Mouse (Mus musculus) cerebellum, postnatal 4 days (tissue): ENCODE results near the gene Lypd1.

Source experiments
- DNase-seq, 2 experiments: peaks; one replicate each; pipeline ENCODE4 v3.0.0; 2022; ENCODE audit warnings: low spot score in 2 of 2, mixed read lengths in 1 of 2

Gene Lypd1

DNA sequence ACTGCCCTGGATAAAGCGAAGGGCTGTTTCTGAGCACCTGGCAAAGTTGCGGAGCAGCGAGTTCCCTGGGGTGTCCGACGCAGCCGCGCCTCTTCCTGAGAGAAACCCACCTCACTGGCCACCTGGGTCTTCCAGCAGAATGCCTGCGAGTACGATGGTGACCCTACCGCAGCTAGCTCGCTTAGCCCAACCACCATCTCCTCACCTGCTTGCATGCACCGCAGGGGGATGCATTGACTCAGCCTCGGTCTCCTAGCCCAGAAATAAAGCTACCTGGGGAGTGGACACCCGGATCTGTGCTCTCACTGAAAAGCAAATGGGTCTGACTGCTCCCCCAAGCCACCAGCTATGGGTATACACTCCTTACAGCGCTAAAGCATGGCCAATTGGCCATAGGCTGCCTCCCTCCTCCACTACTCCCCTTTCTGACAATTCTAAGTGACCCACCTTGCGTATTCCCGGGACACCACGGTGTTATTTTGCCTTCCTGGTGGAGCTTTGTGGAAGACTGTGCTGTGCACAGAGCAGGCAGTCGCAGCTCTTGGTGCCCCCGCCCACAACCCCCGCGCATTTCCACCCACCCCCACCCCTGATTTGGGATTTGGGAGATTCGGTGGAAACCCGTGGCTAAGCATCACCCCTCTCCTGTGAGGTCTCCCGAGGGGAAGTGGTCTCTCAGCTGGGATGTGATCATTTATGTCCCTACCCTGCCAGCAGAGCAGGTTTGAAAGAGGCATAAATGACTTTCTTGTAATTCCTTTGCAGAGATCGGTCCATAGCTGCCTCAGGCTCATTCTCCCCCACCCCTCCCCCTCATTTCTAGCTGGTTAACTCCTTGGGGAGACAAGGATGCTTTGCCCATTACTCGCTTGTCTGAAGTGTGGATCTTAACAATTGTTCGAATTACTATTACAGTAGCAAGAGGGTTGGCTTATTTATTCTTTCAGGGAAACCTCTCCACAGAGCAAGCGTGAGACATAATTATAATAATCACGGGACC, at the start of gene Lypd1:
Gene Lypd1, minus strand, starts transcription at position 501 of the 1,000 bp plus-strand sequence.
- no peak for DNase-seq

DNA sequence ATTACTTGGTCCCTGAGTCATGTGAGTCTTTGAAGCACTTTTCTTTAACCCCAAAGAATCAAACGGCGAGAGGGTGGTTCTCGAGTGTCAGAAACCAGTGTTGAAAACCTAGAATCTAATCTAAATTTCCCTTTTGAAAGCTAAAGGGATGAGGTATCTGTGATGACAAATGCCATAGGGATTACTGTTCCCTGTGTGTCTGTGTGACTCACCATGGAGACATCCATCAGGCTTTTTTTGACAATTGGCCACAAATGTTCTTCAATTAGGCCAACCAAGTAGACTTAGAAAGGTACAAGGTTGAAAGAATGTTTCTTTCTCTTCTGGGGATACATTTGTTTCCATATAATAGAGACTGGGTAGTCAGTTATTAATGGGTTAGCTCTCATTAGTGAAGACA, 38.1 kb upstream of the Lypd1 start:
- no peak for DNase-seq

DNA sequence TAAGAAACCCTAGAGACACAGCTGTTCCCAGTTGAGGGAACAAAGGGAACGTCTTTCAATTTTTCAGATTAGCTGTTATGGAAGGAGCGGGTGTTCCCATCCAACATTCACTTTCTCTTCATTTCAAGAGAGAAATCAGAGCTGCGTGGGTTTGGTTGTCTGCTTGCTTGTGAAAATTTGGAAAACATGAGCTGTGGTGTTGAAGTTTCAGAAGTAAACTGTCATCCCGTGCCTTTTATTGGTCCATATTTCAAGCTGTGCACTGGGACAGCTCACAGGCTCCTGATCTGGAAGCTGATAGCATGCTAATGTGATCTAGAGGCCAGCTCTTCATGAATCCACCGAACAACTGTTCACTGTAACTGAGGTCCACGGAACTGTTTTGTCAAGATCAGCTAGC, 36.2 kb upstream of the Lypd1 start:
- DNase-seq = no peak

DNA sequence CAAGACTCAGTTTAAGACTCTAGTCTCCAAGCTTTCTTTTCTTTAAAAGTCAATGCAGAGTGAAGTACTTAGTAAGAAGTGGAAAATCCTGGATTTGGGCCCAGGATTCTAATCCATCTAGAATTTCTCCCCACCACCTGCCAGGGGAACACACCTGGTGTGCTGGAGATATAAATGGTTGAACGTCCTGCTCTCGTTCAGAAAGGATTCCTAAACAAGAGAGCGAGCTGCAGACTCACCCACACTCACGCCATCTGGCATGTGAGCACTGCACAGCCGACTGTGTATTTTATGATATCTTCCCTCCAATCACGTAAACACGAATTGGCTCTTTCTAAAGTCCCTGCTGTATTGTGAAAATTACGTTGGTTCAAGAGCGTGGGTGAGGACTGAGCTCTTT, 32.2 kb upstream of the Lypd1 start:
- DNase-seq = no peak

DNA sequence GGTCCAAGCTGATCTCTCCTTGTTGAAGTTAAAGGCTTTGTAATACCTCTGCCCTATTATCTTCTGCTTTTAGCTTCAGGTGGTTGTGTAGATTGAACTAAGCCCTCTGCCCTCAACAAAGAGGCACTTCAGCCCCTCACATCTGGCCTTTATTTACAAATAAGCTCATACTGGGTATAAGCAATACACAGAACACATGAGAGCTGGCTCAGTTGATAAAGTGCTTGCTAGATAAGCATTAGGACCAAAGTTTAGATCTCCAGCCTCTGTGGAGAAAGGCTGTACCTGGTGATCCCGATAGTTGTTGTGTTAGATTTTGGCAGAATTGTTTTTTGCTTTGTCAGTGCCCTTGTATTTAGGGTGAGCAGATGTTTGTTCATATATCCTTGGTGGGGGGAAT, 30.4 kb upstream of the Lypd1 start:
- DNase-seq = no peak

DNA sequence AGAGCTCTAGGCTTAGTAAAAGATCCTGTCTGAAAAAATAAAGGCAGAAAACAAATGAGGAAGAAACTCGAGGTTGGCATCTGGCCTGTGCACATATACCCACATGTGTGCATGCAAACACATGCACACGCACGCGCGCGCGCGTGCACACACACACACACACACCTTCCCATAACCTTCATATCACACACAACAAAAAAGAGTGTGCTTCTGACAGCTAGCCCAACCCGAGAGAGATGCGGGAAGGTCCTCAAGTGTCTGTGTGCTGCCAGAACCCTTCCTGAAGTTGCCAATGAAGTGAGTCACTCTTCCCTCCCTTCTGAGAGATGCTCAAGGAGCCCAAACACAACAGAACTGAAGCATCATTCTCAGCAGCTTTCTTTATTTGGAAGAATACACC, 12.6 kb upstream of the Lypd1 start:
- no peak for DNase-seq

DNA sequence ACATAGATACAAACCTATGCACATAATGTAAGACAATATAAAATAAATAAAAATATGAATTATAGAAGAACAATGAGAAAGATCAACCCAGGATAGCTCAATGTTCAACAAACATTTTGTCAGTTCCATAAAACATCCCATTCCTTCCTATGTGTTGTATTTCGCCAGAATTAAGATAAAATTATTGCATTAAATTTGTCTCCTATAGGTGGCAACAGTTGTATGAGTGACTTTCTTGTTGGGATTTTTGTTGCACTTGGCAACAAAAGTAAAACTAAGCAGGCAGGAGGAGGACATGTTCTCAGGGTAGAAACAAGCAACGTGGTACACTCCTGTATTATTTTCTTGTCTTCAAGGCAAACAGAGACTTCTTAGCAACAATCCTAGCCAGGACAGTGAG, 10.2 kb upstream of the Lypd1 start:
- no peak for DNase-seq

DNA sequence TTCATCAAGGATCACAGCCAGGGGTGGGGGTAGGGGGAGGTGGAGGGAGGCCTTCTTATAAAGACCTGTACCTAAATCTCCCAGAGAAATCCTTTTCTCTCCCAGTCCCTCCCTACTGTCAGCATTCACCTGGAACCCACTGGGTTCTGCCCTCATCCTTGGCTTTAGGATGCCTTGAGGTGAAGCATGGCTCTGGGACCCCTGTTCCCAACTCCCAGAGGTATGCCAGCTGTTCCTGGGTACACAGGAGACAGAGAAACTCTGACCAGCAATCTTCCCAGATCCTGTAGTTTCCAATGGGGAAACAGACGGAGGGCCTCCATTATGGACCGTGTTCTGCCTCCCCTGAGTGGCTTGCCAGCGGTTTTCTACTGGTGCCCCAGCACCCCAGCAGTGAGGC, 7.8 kb upstream of the Lypd1 start:
- DNase-seq = no peak

DNA sequence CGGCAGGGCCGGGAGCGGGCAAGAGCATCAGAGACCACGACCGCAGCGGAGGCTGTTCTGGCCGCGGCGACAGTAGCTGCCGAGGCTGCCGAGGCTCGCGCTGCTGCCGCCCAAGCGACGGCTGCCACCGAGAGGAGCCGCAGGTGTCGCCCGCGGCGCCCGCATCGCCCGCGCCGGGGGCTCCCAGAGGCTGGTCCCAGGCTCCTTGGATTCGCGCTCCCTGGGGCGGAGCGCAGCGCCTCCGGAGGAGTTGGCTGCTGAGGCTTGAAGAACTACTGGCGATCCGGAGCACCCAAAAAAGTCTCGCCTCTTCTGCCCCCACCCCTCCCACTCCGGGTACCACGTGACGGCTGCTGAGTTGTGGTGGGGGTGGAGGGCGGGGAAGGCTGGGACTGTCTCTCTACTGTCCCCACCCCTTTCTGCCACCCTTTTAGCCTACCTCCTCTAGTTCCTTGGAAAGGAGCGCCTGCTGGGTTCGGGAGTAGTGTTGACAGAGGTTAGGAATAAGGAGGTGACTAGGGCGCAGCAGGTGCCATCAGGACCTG, 928 bp downstream of the Lypd1 start:
- DNase-seq = peak in 1 of 2 experiments; percentile 31

DNA sequence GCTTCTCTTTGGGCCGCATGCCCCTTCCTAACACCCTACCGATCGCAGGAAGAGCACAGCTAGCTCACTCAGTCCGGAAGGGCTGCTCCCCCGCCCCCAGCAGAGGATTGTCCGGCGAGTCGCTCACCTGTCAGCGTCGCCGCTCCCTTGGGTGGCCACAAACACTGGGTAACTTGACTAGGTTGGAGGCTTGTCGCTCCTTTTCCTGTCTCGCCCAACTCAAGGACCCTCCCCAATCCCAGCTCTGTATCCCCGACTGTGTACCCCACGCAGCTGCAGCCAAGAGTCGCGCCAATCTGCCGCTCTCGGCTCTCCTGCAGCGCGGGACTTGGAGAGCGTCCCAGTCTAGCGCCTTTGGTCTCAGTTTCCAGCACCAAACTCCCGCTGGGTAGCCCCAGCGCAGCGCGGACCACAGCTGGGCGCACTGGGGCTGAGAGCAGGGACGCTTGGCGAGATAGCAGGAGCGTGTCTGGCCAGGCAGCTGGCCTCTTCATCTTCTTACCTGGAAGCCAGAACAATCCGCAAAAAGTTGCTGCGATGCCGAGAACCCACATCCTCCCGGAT, 1.5 kb downstream of the Lypd1 start:
- peak; percentile 23 to 36 for DNase-seq

DNA sequence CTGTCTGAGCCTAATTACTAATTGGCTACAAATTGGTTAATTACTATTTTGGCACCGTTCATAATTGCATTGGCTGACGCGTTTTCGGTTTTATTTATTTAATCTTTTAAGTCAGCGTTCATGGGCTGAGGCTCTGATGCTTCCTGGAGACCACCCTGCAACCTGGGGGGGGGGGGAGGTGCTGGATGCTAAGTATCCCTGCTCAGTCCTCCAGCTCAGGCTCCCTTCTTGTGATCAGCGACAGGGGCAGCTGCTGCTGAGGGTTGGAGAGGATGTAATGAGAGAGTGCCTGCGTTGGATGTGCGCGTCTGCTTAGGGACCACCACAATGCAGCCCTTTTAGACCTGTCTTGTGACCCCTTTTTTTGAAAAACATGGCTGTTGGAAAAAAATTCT, 2.0 kb downstream of the Lypd1 start:
- DNase-seq = no peak

DNA sequence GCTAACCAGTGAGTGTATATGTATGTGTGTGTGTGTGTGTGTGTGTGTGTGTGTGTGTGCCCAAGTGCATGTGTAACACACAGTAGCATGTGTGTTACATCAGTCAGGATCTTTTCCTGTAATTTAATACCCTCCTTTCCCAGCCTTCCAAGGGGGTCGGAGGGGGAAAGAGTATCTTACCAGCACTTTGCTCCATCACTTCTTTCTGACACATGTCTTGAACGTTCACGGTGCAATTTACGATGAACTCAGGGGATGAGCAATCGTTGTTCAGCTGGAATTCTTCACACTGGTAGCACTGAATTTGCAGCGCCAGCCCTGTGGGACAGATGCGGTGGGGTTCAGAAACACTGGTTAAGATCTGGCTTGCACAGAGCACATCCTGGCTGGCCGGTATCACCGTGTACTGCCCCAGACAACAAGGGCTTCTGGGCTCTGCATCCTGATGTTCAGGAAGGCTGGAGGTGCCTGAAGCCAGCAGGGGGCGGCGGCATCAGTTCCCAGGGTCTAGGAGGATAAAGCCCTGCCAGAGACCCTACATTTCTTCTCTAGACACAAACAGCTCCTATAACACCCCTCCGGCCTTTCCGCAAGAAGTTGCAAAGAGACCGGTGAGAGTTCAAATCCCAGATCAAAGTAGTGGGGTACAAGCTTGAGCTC, 2.6 kb downstream of the Lypd1 start:
- peak in 1 of 2 experiments; percentile 29 for DNase-seq

DNA sequence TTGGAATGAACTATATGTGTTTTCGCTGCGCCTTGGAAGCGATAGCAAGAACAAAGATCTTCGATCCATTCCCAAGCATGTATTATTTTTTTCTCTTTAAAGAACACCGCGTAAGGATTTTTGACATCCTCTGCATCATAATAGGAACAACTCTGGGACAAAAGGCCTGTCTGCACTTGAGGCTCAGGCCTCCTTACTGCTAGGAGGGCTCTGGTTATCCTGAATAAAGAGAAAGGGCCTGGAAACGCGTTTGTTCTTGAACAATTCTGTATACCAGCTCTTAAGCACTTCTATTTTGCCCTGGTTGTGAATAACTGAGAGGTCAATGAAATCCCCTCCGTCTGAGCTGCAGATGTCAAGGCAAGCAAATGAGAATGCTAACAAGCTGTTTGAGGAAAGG, 19.7 kb downstream of the Lypd1 start:
- no peak for DNase-seq

DNA sequence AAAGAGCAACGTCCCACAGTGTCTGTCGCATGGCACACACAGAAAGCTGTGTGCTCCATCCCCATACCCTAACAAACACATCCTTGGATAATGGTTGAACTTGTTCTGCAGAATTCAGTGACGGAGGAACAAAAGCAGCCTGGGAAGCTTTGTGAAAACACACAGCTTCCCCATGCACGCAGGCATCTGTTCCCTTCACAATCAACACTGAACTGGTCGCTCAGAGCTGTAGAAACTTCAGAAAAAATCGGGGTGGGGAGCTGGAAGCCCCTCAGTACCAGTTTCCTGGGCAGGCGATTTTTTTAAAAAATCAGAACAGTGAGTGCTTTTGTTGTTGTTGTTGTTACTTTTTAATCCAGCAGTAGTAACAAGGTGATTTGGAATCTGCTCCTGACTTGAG, 42.8 kb downstream of the Lypd1 start:
- no peak for DNase-seq

DNA sequence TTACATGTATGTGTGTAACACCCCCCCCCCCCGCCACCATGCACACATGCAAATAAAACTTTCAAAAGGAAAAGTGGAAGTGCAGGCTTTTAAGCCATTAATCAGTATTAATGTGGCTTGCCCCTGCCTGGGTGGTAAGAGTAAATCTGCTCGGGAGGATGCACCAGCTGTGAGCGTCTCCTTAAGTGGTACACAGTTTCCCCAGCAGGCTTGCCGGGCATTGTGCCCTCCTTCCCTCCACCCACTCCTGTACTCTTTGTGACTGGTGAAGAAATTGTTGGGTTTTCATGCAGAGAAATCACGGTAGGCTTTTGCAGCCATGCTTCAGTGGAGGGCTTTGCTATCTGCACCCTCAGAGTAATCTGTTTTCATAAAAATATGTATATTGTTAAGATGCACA, 54.3 kb downstream of the Lypd1 start:
- DNase-seq = no peak

DNA sequence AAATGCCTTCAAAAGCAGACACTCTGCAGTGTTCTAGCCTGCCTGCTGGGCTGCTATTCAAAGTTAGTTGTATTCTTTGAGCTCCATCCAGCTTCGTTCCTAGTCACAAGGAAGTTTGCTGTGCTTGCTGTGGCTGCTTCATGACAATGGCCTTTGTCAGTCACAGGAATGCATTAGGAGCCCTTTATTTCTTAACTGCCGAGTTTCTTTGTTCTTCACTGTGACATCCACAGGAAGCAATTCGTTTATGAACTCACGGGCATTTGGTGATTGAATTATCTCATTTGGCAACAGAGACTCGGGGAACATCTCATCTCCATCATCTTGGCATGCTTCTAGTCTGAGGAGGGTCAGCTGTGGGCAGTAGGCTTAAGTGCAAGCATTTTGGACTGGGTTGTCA, 58.3 kb downstream of the Lypd1 start:
- DNase-seq = no peak

DNA sequence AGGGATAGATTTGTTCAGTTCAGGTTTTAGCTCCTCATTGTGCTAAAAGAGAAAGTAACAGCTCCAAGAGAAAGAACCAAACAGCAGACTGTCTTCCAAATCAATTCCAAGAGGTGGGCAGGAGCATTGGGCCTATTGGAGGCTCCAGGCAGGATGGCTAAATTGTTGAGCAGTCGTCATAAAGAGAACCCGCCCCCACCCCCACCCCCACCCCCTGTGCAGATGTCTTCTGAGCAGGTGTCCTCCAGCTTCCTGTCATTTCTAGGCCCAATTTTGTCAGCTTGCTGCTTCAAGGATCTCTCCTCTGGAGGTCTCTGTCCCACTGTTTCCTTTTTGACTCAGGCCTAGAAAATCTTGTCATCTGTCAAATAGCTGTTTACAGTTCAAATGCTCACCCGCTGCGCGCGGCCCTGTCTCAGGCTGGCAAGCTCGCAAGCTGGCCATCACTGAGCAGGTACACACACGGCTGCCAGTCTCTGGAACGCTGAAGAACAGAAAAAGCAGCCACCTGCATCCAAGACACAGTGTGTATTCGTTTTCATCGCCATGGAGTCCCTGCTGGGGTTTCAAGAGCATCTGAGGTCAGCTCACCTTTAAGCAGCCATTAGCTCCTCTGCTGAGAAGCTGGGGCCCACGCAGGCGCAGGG, 73.0 kb downstream of the Lypd1 start:
- peak in 1 of 2 experiments; percentile 45 for DNase-seq

DNA sequence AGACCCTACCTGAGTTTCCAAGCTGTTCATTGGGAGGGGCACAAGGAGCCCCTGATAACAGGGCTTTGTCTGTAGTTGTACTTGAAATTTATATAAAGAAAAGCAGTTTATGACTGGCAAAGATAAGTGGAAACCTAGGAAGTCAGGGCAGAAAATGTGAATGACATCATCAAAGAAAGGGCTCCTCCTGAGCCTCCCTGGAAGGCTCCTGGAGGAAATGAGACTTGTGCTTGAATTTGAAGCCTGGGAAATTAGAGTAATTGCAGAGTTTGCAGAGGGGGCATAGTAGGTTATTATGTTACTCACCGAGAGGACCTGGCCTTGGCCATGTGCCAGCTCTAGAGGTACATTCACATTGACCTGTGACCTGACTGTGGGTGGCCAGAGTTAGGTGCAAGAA, 75.4 kb downstream of the Lypd1 start:
- DNase-seq = no peak

DNA sequence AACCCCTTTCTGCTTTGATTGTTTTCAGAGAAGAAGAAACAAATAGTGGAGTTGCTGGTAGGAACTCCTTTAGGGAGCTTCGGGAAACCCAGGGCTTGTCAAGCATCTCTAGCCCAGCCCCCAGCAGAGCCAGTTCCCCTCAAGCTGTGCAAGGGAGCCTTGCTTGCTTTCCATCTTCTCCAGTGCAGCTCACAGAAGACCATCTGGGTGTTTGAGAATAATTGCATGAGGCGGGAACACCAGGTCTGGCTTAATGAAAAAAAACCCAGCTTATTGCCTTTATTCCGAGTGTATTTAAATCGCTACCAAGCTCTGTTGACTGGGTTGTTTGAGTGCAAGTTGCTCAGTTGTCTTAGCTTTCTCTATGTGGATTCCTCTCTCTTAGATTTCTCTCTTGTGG, 89.3 kb downstream of the Lypd1 start:
- DNase-seq = no peak

DNA sequence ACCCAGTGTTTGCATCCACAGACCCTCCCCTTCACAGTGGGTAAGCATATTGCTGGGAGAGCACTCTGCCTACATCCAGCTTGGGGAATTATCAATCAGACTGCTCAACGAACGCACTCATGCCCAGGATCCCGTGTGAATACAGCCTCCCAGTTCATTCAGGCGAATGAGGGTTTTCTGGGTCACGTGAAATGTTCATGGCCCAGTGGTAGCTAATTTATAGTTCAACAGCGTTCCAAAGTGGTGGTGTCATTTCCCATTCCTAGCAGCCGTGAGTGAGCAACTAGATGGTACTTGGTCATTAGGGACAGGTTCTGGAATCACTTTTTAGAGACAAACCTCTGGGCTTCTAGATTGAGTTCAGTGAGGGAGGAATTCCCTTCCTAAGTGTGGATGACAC, 91.8 kb downstream of the Lypd1 start:
- no peak for DNase-seq
